Mouse (Mus musculus): ENCODE measurements around the gene Card6.

The Card6 gene

DNA sequence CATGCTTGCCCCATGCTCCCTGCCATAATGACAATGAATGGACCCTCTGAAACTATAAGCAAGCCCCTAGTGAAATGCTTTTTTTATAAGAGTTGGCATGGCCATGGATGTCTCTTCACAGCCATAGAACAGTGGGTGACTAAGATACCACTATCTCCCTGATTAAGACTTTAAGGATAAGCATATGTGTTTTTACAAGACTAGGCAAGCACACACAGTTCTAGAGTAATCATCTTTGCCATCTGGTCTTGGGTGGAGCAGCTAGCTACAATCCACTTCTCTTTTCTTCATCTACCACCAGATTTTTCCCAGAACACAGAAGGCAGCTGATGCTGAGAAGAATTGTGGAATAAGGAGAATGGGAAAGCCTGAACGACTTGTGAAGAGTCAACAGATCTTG lies 27.1 kb downstream of the Card6 start:
- no peak for DNase-seq

DNA sequence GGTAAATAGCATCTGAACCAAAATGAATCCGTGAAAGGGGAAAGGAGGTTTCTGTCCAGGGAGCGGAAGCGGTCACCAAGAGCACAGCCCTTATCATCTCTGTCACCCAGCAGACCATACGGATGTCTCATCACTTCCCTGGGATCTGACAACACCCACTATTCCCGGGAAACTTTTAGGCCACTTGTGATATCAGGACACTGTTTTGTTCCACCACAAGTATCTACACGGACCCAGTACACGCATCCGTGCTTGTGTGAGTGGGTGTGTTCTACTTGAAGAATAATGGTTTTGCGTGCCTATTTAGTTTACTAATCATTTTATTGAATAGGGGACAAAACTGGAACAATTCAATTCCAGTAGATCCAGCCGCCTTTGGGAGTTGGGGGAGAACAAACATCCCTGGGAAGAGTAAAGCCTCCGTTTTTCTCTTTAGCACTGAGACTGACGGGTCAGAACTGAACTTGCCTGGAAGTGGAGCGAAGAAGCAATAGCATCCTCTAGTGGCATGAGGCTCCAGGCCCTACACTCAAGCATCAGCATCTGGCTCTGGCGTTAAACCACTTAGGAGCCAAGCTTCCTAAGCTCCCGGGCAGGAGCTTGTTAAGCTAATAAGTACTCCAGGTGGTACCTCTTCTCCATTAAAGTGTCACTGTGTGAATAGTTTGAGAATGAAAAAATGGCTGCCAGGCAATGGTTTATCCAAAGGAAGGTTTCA lies 39.4 kb downstream of the Card6 start:
- DNase-seq: peak; percentile 52 to 68

DNA sequence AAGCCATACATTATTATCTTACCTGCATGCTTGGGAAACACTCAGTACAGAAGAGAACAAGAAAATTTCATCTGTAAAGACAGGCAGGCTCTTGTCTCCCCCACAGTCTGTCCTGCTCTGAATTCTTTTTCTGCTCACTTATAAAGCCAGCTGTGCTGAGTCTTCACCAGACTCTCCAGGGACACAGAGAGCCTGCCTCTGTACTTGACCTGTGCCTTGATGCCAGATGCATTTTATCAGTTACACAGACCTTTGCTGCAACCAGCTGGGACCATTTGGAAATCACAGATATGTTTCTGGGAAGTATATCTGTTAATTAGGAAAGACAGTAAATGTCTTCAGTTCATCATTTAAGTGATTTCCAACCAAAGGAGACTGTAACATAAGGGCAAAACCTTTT lies 44.7 kb downstream of the Card6 start, which contains the start of gene C7:
TSS of gene C7 (minus strand) at position 106 of the 400 bp plus-strand sequence.
- DNase-seq: no peak

Data from cerebellum, postnatal 25 days (tissue).